Mouse (Mus musculus): Measurements from ENCODE around the gene Ptgr1. TPM values are rescaled to one million over a fixed set of nuclear protein-coding genes. Genes with fewer than 3 reads are reported as not detected.

Ptgr1 gene
- total and polyA plus RNA-seq, 2 experiments: 1.4 to 4.1 TPM

GRCm38 (mm10) chr4:58923933-58924332 is 63.0 kb downstream of the Ptgr1 start:
- WGBS: 84% methylated on average over 2 of the region's 2 CpGs

More at GRCm38 (mm10) chr4:58923933-58924332, 63.0 kb downstream of the Ptgr1 start:
- DNase-seq (ENCODE audit: extremely low read depth, low read depth, low spot score): no peak
- TF ChIP-seq CTCF (IDR thresholded peaks at IDR 0.05; ENCODE audit: low read depth, low read length) (no peak), POLR2A (IDR thresholded peaks at IDR 0.05; ENCODE audit: extremely low read depth, insufficient read depth, low read length) (no peak)
- H3K4me3 ChIP-seq (ENCODE audit: insufficient read depth, low read depth, low read length): no peak overlapping the region
- H3K4me1 ChIP-seq (ENCODE audit: control insufficient read depth, insufficient read depth, low read length): no peaks in the 10 kb centered on the region
- H3K27me3 ChIP-seq (ENCODE audit: control insufficient read depth, insufficient read depth, low read length): no peaks in the 10 kb centered on the region
- H3K36me3 ChIP-seq (ENCODE audit: control insufficient read depth, insufficient read depth, low read length): no peaks in the 10 kb centered on the region
- no peak overlapping the region for H3K9ac ChIP-seq (ENCODE audit: low read depth, low read length)
- H3K27ac ChIP-seq (replicated peaks; ENCODE audit: insufficient read depth, low read depth, low read length): no peak overlapping the region
- no peaks in the 10 kb centered on the region for H3K79me2 ChIP-seq (ENCODE audit: control insufficient read depth, insufficient read depth, low read length)

Other genes with a start within 250 kb of the Ptgr1 start
- gene Olfr267, start 199.4 kb downstream of the Ptgr1 start, total RNA-seq (2014; rRNA removed): 0.07 TPM in 1 of 2 replicates, not detected in the other
- not detected in 2 replicates for gene Olfr267, start 199.4 kb downstream of the Ptgr1 start, polyA plus RNA-seq (2012; rRNA removed)
- 53.3 and 56.9 TPM in 2 replicates for gene Ecpas, start 74.4 kb downstream of the Ptgr1 start, total RNA-seq (2014; rRNA removed)
- 10.8 and 12.2 TPM in 2 replicates for gene Ecpas, start 74.4 kb downstream of the Ptgr1 start, polyA plus RNA-seq (2012; rRNA removed)
- gene Zkscan16, start 43.5 kb downstream of the Ptgr1 start, total RNA-seq (2014; rRNA removed): not detected in 2 replicates
- not detected in 2 replicates for gene Zkscan16, start 43.5 kb downstream of the Ptgr1 start, polyA plus RNA-seq (2012; rRNA removed)
- gene Dnajc25, start 7.9 kb upstream of the Ptgr1 start, total RNA-seq (2014; rRNA removed): 10.8 and 11.8 TPM in 2 replicates
- gene Dnajc25, start 7.9 kb upstream of the Ptgr1 start, polyA plus RNA-seq (2012; rRNA removed): 7.5 and 7.9 TPM in 2 replicates
- gene Gm20503, start 16.1 kb upstream of the Ptgr1 start, total RNA-seq (2014; rRNA removed): 0.60 TPM in 1 of 2 replicates, not detected in the other
- not detected in 2 replicates for gene Gm20503, start 16.1 kb upstream of the Ptgr1 start, polyA plus RNA-seq (2012; rRNA removed)
- 10.1 and 14.7 TPM in 2 replicates for gene Gng10, start 48.0 kb upstream of the Ptgr1 start, total RNA-seq (2014; rRNA removed)
- gene Gng10, start 48.0 kb upstream of the Ptgr1 start, polyA plus RNA-seq (2012; rRNA removed): 5.5 and 6.0 TPM in 2 replicates
- gene AI481877, start 151.9 kb upstream of the Ptgr1 start, total RNA-seq (2014; rRNA removed): not detected in 2 replicates
- gene AI481877, start 151.9 kb upstream of the Ptgr1 start, polyA plus RNA-seq (2012; rRNA removed): not detected in 2 replicates
- gene Ugcg, start 202.1 kb upstream of the Ptgr1 start, total RNA-seq (2014; rRNA removed): 17.1 and 23.0 TPM in 2 replicates
- 13.9 and 25.4 TPM in 2 replicates for gene Ugcg, start 202.1 kb upstream of the Ptgr1 start, polyA plus RNA-seq (2012; rRNA removed)

Data from liver, adult 2 months (tissue).